Mouse (Mus musculus): ENCODE measurements around the gene Elf5. TPM values are rescaled to one million over a fixed set of nuclear protein-coding genes. Genes with fewer than 3 reads are reported as not detected.

The Elf5 gene
- total RNA-seq, 2 experiments from 2014 or later: 0.79 to 1.1 TPM

DNA sequence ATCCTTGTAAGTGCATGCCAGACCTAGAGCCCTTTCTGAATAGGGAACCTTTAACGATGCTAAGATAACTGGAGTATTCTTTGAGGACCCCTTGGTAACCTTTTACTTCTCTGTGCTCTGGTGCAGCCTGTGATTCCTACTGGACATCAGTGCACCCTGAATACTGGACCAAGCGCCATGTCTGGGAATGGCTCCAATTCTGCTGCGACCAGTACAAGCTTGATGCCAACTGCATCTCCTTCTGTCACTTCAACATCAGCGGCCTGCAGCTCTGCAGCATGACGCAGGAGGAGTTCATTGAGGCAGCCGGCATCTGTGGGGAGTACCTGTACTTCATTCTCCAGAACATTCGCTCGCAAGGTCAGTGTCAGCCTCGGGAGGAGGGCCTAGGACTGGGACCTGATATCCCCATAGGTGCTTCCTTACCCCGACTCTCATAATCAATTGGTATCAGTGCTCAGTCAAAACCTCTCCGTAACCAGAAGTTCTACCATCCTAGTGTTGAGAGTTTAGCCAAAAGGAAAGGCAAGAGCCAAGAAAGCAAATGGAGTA, 27.7 kb downstream of the Elf5 start:
- TF ChIP-seq CTCF (IDR thresholded peaks at IDR 0.05): no peak
- Histone ChIP-seq H3K4me3 (no peak overlapping the region), H3K27ac (no peak overlapping the region)
- DNase-seq (ENCODE audit: extremely low spot score in 1 of 2, low spot score in 2 of 2): no peak
- intact Hi-C loops (cut with DNase I): no loop called here

DNA sequence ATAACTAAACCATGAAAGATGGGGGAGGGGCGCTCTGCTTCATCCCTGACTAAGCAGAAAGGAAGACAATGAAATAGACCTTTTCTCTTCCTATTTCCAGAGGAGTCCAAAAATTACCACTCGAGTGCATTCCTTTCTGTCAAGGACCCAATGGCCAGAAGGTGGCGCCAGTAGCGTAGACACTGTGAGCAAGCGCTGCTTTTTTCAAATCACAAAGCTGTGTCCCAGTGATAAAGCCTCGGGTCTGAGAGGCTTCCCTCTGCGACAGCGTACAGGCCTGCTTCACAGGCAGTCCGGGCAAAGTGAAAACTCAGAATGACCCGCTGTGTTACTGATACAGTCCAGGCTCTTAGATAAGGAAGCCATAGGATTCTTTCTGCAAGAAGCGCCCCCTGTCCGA, 28.2 kb downstream of the Elf5 start:
- Histone ChIP-seq H3K4me3 (no peak overlapping the region), H3K27ac (no peak overlapping the region)
- peak; percentile 84 for TF ChIP-seq CTCF (IDR thresholded peaks at IDR 0.05)
- intact Hi-C loops (cut with DNase I): no loop called here
- peak; percentile 68 to 79 for DNase-seq (ENCODE audit: extremely low spot score in 1 of 2, low spot score in 2 of 2)

DNA sequence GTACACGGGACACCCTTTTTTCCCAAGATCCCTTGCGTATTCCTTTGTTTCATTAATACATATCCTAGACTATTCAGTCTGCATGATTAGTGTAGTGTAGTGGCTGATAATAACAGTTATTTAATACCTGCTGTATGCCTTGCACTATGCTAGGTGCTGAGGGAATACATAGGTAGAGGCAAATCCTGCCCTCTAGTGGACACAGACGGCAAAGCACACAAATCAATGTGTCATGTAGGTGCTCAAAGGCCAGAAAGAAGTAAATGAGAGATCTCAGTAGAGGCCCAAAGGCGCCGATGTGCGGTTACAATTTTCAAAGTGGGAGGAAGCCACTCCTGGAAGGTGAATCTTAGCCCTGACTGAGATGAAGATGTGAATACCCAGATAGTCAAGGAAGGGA, 34.3 kb downstream of the Elf5 start:
- peak; percentile 35 to 55 for DNase-seq (ENCODE audit: extremely low spot score in 1 of 2, low spot score in 2 of 2)
- Histone ChIP-seq H3K27ac (no peak overlapping the region), H3K4me3 (no peak overlapping the region)
- intact Hi-C loops (cut with DNase I): no loop called here
- peak; percentile 81 for TF ChIP-seq CTCF (IDR thresholded peaks at IDR 0.05)

DNA sequence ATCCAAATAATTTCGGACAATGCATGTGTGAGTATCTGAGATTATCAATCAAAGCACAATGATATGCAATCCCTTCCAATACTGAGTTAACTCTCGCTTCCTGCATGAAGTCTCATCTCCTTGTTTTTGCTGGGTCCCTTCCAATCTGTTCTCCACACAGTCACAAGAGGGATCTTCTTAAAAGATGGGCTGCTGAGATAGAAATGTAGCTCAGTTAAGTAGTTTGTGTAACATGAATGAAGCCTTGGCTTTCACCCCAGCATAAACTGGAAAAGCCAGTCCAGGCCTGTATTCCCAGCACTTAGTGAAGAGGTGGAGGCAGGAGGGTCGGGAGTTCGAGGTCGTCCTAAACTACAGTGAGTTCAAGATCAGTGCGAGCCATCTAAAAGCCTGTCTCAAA, 34.8 kb downstream of the Elf5 start:
- no peak for DNase-seq (ENCODE audit: extremely low spot score in 1 of 2, low spot score in 2 of 2)
- Histone ChIP-seq H3K27ac (no peak overlapping the region), H3K4me3 (no peak overlapping the region)
- no peak for TF ChIP-seq CTCF (IDR thresholded peaks at IDR 0.05)
- intact Hi-C loops (cut with DNase I): no loop called here

DNA sequence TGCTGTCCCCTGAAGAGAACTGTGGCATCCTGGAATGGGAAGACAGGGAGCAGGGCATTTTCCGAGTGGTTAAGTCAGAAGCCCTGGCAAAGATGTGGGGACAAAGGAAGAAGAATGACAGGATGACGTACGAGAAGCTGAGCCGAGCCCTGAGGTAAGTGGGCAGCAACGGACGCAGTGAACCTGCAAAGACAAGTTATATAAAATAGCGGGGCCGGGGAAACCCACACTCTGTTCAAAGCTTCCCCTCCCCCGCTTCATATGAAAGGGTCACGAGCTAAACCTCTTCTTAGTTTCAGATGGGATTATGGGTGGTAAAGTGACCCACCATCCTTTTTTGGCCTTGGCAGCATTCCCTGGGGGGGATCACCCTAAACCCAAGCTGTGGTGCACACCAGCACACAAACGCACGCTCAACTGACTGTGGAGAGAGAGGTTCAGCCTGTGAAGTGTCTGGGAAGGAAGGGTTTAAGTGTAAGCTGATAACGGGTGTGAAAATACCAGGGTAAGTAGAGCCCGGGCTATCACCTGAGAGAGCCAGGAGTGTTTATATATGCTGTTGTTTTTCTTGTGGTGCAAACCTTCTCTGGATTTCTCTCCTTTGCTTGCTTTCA, 37.6 kb downstream of the Elf5 start:
- TF ChIP-seq CTCF (IDR thresholded peaks at IDR 0.05): no peak
- no peak overlapping the region for H3K4me3 ChIP-seq
- no peak for DNase-seq (ENCODE audit: extremely low spot score in 1 of 2, low spot score in 2 of 2)
- intact Hi-C loops (cut with DNase I): no loop called here
- no peak overlapping the region for H3K27ac ChIP-seq

DNA sequence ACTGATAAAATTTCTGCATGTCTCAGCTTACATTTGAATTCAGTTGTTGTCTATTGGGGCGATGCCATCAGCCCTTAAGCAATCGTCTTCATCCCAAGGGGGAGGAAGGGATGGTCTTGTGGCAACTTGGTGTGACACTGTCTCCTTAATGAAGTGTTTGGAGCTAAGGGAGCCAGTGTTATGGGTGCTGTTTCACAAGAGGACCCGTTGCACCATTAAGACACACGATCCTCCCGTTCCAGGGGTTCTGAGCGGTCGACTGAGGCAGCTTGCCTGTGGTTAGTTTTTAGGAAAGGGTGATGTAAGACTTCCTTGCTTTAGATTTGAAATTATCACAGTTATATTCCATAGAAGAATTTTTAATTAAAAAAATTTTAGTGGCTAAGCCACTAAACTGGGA, 38.3 kb downstream of the Elf5 start:
- H3K4me3 ChIP-seq: no peak overlapping the region
- no peak for DNase-seq (ENCODE audit: extremely low spot score in 1 of 2, low spot score in 2 of 2)
- H3K27ac ChIP-seq: no peak overlapping the region
- intact Hi-C loops (cut with DNase I): loop anchor here (5.0 kb wide), 1 partner anchor 292 kb away; no protein-coding TSS in a partner anchor
- no peak for TF ChIP-seq CTCF (IDR thresholded peaks at IDR 0.05)

DNA sequence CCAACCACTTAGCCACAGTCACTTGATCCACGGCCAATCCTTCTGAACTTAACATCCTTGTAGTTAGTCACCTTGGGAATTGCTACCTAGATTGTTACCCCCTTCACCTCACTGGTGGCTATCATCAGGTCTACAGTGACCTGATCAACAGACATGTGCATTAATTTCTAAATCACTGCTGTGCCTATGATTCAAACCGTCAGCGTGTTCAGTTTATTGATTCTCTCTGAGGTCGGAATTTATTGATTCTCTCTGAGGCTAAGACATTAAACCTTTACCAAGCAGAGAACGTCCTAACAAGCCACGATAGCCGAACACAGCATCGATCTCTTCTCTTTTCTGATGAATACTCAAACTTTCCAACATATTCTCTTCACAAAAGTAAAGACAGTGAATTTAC, 38.8 kb downstream of the Elf5 start:
- Histone ChIP-seq H3K27ac (no peak overlapping the region), H3K4me3 (no peak overlapping the region)
- no peak for DNase-seq (ENCODE audit: extremely low spot score in 1 of 2, low spot score in 2 of 2)
- no peak for TF ChIP-seq CTCF (IDR thresholded peaks at IDR 0.05)
- intact Hi-C loops (cut with DNase I): loop anchor here (5.0 kb wide), 1 partner anchor 292 kb away; no protein-coding TSS in a partner anchor

DNA sequence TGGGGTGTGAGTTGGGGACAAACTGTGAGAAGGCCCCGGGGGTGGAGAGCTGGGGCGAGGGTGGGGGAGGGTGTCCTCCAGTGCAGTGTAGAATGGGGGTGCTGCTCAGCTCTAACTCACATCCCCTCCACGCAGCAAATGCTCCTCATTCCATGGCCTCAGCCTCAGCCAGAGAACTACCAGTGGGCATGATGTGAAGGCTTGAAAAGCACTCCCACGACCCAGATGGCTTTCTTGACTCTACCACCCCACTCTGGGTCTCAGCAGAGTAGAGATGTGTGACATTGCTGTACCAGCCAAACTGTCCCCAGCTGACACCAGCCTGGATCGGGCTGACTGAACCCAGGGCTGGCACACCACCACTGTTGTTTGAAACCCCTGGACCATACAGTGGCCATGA, 41.1 kb downstream of the Elf5 start:
- Histone ChIP-seq H3K27ac (no peak overlapping the region), H3K4me3 (no peak overlapping the region)
- TF ChIP-seq CTCF (IDR thresholded peaks at IDR 0.05): no peak
- intact Hi-C loops (cut with DNase I): loop anchor here (5.0 kb wide), 1 partner anchor 290 kb away; no protein-coding TSS in a partner anchor
- DNase-seq (ENCODE audit: extremely low spot score in 1 of 2, low spot score in 2 of 2): no peak

DNA sequence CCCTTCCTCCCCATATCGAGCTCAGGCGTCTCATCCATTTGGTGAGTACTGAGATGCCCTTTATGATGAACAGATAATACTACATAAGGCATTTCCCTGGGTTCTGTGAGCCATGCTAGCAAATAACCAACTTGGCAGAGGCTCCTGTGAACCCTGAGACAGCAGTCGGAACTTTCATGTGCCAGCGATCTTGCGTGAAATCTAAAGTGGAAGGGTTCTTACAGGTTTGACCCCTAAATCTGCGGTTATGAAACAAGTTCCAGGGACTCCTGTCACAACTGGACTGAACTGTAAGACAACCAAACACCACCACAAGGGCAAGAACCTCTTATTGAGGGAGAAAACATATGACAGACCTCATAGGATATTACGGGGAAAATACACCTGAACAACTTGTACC, 44.3 kb downstream of the Elf5 start:
- Histone ChIP-seq H3K27ac (no peak overlapping the region), H3K4me3 (no peak overlapping the region)
- no peak for DNase-seq (ENCODE audit: extremely low spot score in 1 of 2, low spot score in 2 of 2)
- intact Hi-C loops (cut with DNase I): loop anchor here (1.0 to 5.0 kb wide), 2 partner anchors 92 to 262 kb away; no protein-coding TSS in a partner anchor
- TF ChIP-seq CTCF (IDR thresholded peaks at IDR 0.05): no peak

DNA sequence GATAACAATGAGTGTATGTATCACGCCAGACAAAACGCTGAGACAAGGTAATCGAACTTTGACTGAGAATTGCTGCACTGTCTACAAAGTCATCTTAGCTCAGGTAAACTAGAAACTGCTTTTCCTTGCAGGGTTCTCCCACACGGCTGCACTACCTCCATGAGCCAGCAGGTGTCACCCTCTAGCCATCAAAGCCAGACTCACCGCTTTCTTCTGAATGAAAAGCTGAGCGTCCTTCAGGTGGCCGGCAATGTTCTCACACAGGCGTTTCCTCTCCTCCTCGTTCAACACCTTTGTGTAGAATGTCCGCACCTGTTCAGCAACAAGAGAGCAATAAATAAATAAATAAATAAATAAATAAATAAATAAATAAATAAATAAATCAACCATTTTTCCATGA, 45.2 kb downstream of the Elf5 start:
- Histone ChIP-seq H3K27ac (no peak overlapping the region), H3K4me3 (no peak overlapping the region)
- peak; percentile 97 for TF ChIP-seq CTCF (IDR thresholded peaks at IDR 0.05)
- intact Hi-C loops (cut with DNase I): loop anchor here (1.0 to 5.0 kb wide), 2 partner anchors 91 to 261 kb away; no protein-coding TSS in a partner anchor
- DNase-seq (ENCODE audit: extremely low spot score in 1 of 2, low spot score in 2 of 2): peak; percentile 85 to 88

DNA sequence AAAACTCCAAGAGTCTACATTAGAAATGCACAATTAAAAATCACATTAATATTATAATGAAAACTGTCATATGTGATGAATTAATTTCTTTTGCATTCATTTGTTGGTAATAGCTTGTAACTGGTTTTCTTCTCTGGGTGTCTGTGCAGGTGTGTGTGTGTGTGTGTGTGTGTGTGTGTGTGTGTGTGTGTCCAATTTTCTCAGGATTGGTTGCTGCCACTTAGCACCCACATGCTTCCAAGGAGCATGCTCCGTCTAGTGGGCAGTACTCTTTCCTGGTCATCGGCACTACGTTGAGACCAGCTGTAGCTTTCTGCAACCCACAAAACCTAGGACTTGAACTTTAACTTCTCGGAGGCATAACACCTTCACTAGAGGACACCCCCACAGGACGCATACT, 45.6 kb downstream of the Elf5 start:
- Histone ChIP-seq H3K4me3 (no peak overlapping the region), H3K27ac (no peak overlapping the region)
- no peak for DNase-seq (ENCODE audit: extremely low spot score in 1 of 2, low spot score in 2 of 2)
- TF ChIP-seq CTCF (IDR thresholded peaks at IDR 0.05): no peak
- intact Hi-C loops (cut with DNase I): loop anchor here (5.0 kb wide), 1 partner anchor 260 kb away; no protein-coding TSS in a partner anchor

DNA sequence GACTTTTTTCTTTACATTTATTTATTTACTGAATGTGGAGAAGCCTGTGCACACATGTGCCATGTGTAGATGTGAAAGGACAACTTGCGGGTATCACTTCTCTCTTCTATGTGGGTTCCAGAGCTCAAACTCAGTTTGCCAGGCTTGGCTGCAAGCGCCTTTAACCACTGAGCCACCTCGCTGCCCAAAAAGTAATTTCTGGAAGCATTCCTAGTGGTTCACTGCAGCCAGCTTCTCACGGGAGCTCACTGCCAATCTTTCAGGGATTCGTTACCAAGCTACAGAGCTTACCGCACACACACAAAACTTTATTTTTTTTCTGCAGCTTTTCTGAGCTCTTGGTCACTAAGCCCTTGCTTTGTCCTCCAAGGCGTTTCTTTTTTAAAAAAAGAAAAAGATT, 46.1 kb downstream of the Elf5 start:
- Histone ChIP-seq H3K4me3 (no peak overlapping the region), H3K27ac (no peak overlapping the region)
- no peak for DNase-seq (ENCODE audit: extremely low spot score in 1 of 2, low spot score in 2 of 2)
- intact Hi-C loops (cut with DNase I): loop anchor here (5.0 kb wide), 1 partner anchor 260 kb away; no protein-coding TSS in a partner anchor
- no peak for TF ChIP-seq CTCF (IDR thresholded peaks at IDR 0.05)

DNA sequence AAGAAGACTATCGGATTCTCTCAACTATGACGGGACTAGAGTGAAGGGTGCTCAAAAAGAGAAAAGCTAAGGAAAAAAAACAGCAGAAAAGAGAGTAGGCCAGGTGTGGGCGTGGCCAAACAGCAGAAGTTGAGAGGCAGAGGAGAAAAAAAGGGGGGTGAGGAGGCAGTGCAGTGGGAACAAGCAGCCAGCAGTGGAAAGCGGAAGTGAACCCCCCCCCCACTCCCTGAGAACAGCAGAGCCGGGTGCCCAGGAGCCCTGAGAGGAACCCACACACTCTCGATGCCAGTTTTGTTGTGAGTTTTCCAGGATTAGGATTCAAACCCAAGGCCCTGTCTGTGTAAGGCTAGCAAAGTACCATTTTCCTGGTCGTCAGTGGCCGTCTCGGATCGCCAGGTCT, 47.6 kb downstream of the Elf5 start:
- no peak overlapping the region for H3K27ac ChIP-seq
- no peak overlapping the region for H3K4me3 ChIP-seq
- no peak for DNase-seq (ENCODE audit: extremely low spot score in 1 of 2, low spot score in 2 of 2)
- no peak for TF ChIP-seq CTCF (IDR thresholded peaks at IDR 0.05)
- intact Hi-C loops (cut with DNase I): loop anchor here (5.0 kb wide), 1 partner anchor 258 kb away; no protein-coding TSS in a partner anchor
